Mouse (Mus musculus) hindbrain, embryonic 15.5 days (tissue): ENCODE measurements around the gene Gm8926. TPM values are rescaled to one million over a fixed set of nuclear protein-coding genes. Genes with fewer than 3 reads are reported as not detected.
"Not testable (repeated sequence)": the region's sequence is repeated elsewhere in the genome, so short reads cannot be mapped to it uniquely, and the experiment has no call there.

Source experiments
- ATAC-seq: fragments of 200-750 bp; cut with Nextera tagmentation; 2 replicates; pipeline ENCODE4 v1.8.0; 2017; ENCODE audit warnings: low read depth, moderate number of reproducible peaks, moderate TSS enrichment; ENCODE audit not compliant: low FRiP score
- H3K27ac ChIP-seq: fragments of 300-500 bp; sonication (generic); replicated peaks from 2 replicates; pipeline ENCODE4 v1.5.1; 2015; ENCODE audit warnings: mild to moderate bottlenecking, inconsistent platforms
- H3K27me3 ChIP-seq: fragments of 300-500 bp; sonication (generic); 2 replicates; pipeline ENCODE4 v1.6.1; 2015; ENCODE audit warnings: control low read depth, inconsistent platforms
- H3K36me3 ChIP-seq: fragments of 300-500 bp; sonication (generic); 2 replicates; pipeline ENCODE4 v1.6.1; 2015; ENCODE audit warnings: control low read depth, inconsistent platforms
- H3K4me1 ChIP-seq: fragments of 300-500 bp; sonication (generic); replicated peaks from 2 replicates; pipeline ENCODE4 v1.6.1; 2015; ENCODE audit warnings: control low read depth, inconsistent platforms
- H3K4me2 ChIP-seq: fragments of 300-500 bp; sonication (generic); 2 replicates; pipeline ENCODE4 v1.6.1; 2015; ENCODE audit warnings: moderate library complexity, mild to moderate bottlenecking, inconsistent platforms
- H3K4me3 ChIP-seq: fragments of 300-500 bp; sonication (generic); 2 replicates; pipeline ENCODE4 v1.5.1; 2015; ENCODE audit warnings: mild to moderate bottlenecking, inconsistent platforms
- H3K9ac ChIP-seq: fragments of 300-500 bp; sonication (generic); 2 replicates; pipeline ENCODE4 v1.6.1; 2015; ENCODE audit warnings: inconsistent platforms
- H3K9me3 ChIP-seq: fragments of 300-500 bp; sonication (generic); 2 replicates; pipeline ENCODE4 v1.6.1; 2016; ENCODE audit warnings: control low read depth, inconsistent platforms
- WGBS: fragments of 180-500 bp; shearing (Covaris S2); methylation state at CpG from one replicate; pipeline ENCODE4 v1.1.7; 2015; 5-methylcytosine and 5-hydroxymethylcytosine counted together
- polyA plus RNA-seq: library from polyadenylated mRNA; unstranded; fragments of >200 nt; fragmentation: Nextera tagmentation; extraction: Ambion mirVana; gene quantifications from 2 replicates; pipeline ENCODE4 v1.2.1, GENCODE M21; 2015

Gm8926 gene
- not detected in 2 replicates for polyA plus RNA-seq

GRCm38 (mm10) chr5:11770248-11770647, at the start of gene Gm8926:
Gene Gm8926, plus strand, starts transcription at chr5:11770548.
- H3K9ac ChIP-seq, H3K9me3 ChIP-seq, ATAC-seq, H3K27ac ChIP-seq, H3K4me2 ChIP-seq, H3K4me3 ChIP-seq, H3K36me3 ChIP-seq, H3K27me3 ChIP-seq, H3K4me1 ChIP-seq: not testable (repeated sequence)
- WGBS: 75% methylated on average over 1 of the region's 4 CpGs

Other genes starting within 250 kb of the Gm8926 start
- gene Gm6460, start 175.6 kb upstream of the Gm8926 start, polyA plus RNA-seq: not detected in 2 replicates
- not detected in 2 replicates for gene Gm8922, start 88.6 kb upstream of the Gm8926 start, polyA plus RNA-seq
- not detected in 2 replicates for gene Gm6465, start 75.0 kb downstream of the Gm8926 start, polyA plus RNA-seq
- not detected in 2 replicates for gene 4933402N22Rik, start 147.5 kb downstream of the Gm8926 start, polyA plus RNA-seq